Mouse (Mus musculus) forebrain, embryonic 14.5 days (tissue): ENCODE data around the gene Gm10428. TPM values are rescaled to one million over a fixed set of nuclear protein-coding genes. Genes with fewer than 3 reads are reported as not detected.

Experiments used
- ATAC-seq: fragments of 200-750 bp; cut with Nextera tagmentation; 2 replicates; pipeline ENCODE4 v1.8.0; 2017; ENCODE audit warnings: mild to moderate bottlenecking, moderate library complexity
- DNase-seq: peaks from one replicate; pipeline ENCODE4 v3.0.0-alpha.2; 2015; ENCODE audit warnings: low spot score
- H3K27ac ChIP-seq: fragments of 300-500 bp; sonication (generic); 2 replicates; pipeline ENCODE4 v1.5.1; 2014; ENCODE audit warnings: low read depth, mild to moderate bottlenecking, control low read depth, low read length, moderate library complexity
- H3K27me3 ChIP-seq: fragments of 300-500 bp; sonication (generic); replicated peaks from 2 replicates; pipeline ENCODE4 v1.6.1; 2014; ENCODE audit warnings: low read length, control low read depth, mixed read lengths; ENCODE audit not compliant: control insufficient read depth, insufficient read depth
- H3K36me3 ChIP-seq: fragments of 300-500 bp; sonication (generic); 2 replicates; pipeline ENCODE4 v1.6.1; 2014; ENCODE audit warnings: low read length, control low read depth; ENCODE audit not compliant: control insufficient read depth, insufficient read depth
- H3K4me1 ChIP-seq: fragments of 300-500 bp; sonication (generic); 2 replicates; pipeline ENCODE4 v1.6.1; 2014; ENCODE audit warnings: antibody characterized with exemption, low read length, control low read depth; ENCODE audit not compliant: control insufficient read depth, insufficient read depth
- H3K4me2 ChIP-seq: fragments of 300-500 bp; sonication (generic); 2 replicates; pipeline ENCODE4 v1.6.1; 2014; ENCODE audit warnings: mild to moderate bottlenecking, control low read depth, low read length
- H3K4me3 ChIP-seq: fragments of 300-500 bp; sonication (generic); 2 replicates; pipeline ENCODE4 v1.5.1; 2014; ENCODE audit warnings: low read depth, low read length, control low read depth
- H3K9ac ChIP-seq: fragments of 300-500 bp; sonication (generic); 2 replicates; pipeline ENCODE4 v1.6.1; 2014; ENCODE audit warnings: mild to moderate bottlenecking, low read length, control low read depth, moderate library complexity
- H3K9me3 ChIP-seq: fragments of 300-500 bp; sonication (generic); replicated peaks from 2 replicates; pipeline ENCODE4 v1.6.1; 2016; ENCODE audit warnings: low read length, control low read depth, mixed read lengths; ENCODE audit not compliant: control insufficient read depth
- WGBS: fragments of 180-500 bp; shearing (Covaris S2); extraction: QIAGEN DNeasy Blood & Tissue Kit; methylation state at CpG from one replicate; pipeline ENCODE4 v1.1.7; 2014; 5-methylcytosine and 5-hydroxymethylcytosine counted together
- polyA plus RNA-seq: library from polyadenylated mRNA; unstranded; fragments of >200 nt; fragmentation: Nextera tagmentation; extraction: Ambion mirVana; gene quantifications from 2 replicates; pipeline ENCODE4 v1.2.1, GENCODE M21; 2014

The Gm10428 gene
- polyA plus RNA-seq, 1 experiment from 2014 or later: not detected

GRCm38 (mm10) chr11:62757906-62758305 is 5.0 kb downstream of the Gm10428 start:
- no peak overlapping the region for H3K9ac ChIP-seq
- no peak overlapping the region for H3K4me3 ChIP-seq
- no peak for ATAC-seq
- H3K9me3 ChIP-seq: no peaks in the 10 kb centered on the region
- WGBS: 85% methylated on average over 6 of the region's 6 CpGs
- H3K27ac ChIP-seq: no peak overlapping the region
- H3K4me1 ChIP-seq: 0 out of 2 replicates have a peak, but pooled peaks cover 2% of the 10 kb centered on the region
- no peak for DNase-seq
- H3K27me3 ChIP-seq: no peaks in the 10 kb centered on the region
- H3K36me3 ChIP-seq: no peaks in the 10 kb centered on the region
- no peak overlapping the region for H3K4me2 ChIP-seq

- no peaks in the 10 kb centered on the region for H3K36me3 ChIP-seq
- WGBS: 73% methylated on average over 11 of the region's 11 CpGs
- H3K4me2 ChIP-seq: no peak overlapping the region
- 0 out of 2 replicates have a peak, but pooled peaks cover 2% of the 10 kb centered on the region for H3K4me1 ChIP-seq
- no peak overlapping the region for H3K27ac ChIP-seq
- no peaks in the 10 kb centered on the region for H3K27me3 ChIP-seq
- no peak overlapping the region for H3K9ac ChIP-seq
- ATAC-seq: no peak
- no peak for DNase-seq
- H3K9me3 ChIP-seq: no peaks in the 10 kb centered on the region
- no peak overlapping the region for H3K4me3 ChIP-seq
Observed at GRCm38 (mm10) chr11:62758491-62758890, 5.6 kb downstream of the Gm10428 start.

DNA sequence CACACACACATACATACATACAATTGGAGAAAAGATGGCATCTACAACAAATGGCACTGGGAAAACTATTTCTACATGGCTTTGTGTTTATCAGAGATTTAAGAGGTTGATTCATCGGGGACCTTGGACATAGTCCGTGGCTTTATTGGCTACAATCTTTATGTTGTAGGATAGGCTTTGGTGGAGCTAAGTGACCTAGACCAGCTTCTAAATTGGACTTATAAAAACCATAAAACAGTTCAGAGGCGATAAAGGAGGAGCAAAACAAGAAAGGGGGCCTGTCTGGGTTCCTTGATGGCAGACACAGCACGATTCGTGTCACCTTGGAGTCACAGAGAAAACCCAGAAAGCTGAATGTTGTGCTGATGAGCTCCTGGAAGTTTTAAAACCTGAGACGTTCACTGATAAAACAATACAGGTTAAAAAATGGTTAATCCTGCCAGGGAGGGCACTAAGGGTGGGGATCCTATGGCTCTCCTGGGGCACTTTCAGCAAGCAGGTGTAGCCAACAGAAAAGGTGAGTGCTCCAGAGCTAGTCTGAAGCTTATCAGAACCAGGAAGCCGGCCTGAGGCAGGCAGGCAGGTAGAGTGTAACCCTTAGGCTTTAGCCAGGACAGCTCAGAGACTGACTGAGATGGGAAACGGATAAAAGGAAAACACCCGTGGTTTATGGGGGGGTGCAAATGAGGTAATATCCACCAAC is 8.0 kb downstream of the Gm10428 start:
- no peak overlapping the region for H3K4me3 ChIP-seq
- H3K9ac ChIP-seq: no peak overlapping the region
- no peak overlapping the region for H3K4me2 ChIP-seq
- no peak overlapping the region for H3K27ac ChIP-seq
- no peaks in the 10 kb centered on the region for H3K9me3 ChIP-seq
- no peak for DNase-seq
- H3K27me3 ChIP-seq: no peaks in the 10 kb centered on the region
- WGBS: 75% methylated on average over 9 of the region's 9 CpGs
- H3K4me1 ChIP-seq: 0 out of 2 replicates have a peak, but pooled peaks cover 2% of the 10 kb centered on the region
- ATAC-seq: no peak
- H3K36me3 ChIP-seq: no peaks in the 10 kb centered on the region

GRCm38 (mm10) chr11:62776510-62776909 is 23.6 kb downstream of the Gm10428 start:
- Histone ChIP-seq H3K27ac (no peak overlapping the region), H3K36me3 (peaks cover 35% of the 10 kb centered on the region), H3K4me1 (no peaks in the 10 kb centered on the region), H3K27me3 (no peaks in the 10 kb centered on the region), H3K4me2 (no peak overlapping the region), H3K9ac (no peak overlapping the region), H3K4me3 (no peak overlapping the region), H3K9me3 (peaks cover 47% of the 10 kb centered on the region)
- DNase-seq (no peak), ATAC-seq (no peak)
- 95% methylated on average over 7 of the region's 7 CpGs for WGBS

- peak within 1 kb of the TSS; percentile 83 for H3K9ac ChIP-seq
- 0 out of 2 replicates have a peak, but pooled peaks cover 4% of the 10 kb centered on the region for H3K9me3 ChIP-seq
- H3K4me3 ChIP-seq: peak within 1 kb of the TSS; percentile 60
- peak within 1 kb of the TSS; percentile 75 for H3K4me2 ChIP-seq
- DNase-seq: peak; percentile 99
- H3K27me3 ChIP-seq: no peaks in the 10 kb centered on the region
- H3K36me3 ChIP-seq: peaks cover 15% of the 10 kb centered on the region
- 9% methylated on average over 34 of the region's 34 CpGs for WGBS
- peaks cover 5% of the 10 kb centered on the region; the same call in 1 of the 2 replicates for H3K4me1 ChIP-seq
- peak; percentile 97 for ATAC-seq
- peak within 1 kb of the TSS; percentile 66 for H3K27ac ChIP-seq
Observed at GRCm38 (mm10) chr11:62788935-62789616, 36.2 kb downstream of the Gm10428 start, which contains the start of gene Zfp286. Gene Zfp286 (minus strand): TSS chr11:62789462.

GRCm38 (mm10) chr11:62789617-62789936 is 36.7 kb downstream of the Gm10428 start:
- peaks cover 10% of the 10 kb centered on the region for H3K36me3 ChIP-seq
- H3K27me3 ChIP-seq: no peaks in the 10 kb centered on the region
- peaks cover 5% of the 10 kb centered on the region; the same call in 1 of the 2 replicates for H3K4me1 ChIP-seq
- H3K4me2 ChIP-seq: peak overlapping the region; percentile 75
- 58% methylated on average over 3 of the region's 3 CpGs for WGBS
- H3K9ac ChIP-seq: peak overlapping the region; percentile 83
- peak overlapping the region; percentile 60 for H3K4me3 ChIP-seq
- H3K27ac ChIP-seq: peak overlapping the region; percentile 66
- H3K9me3 ChIP-seq: no peaks in the 10 kb centered on the region
- ATAC-seq (no peak), DNase-seq (no peak)

Other genes starting within 250 kb of the Gm10428 start
- gene Cenpv, start 213.8 kb upstream of the Gm10428 start, polyA plus RNA-seq: 99.4 and 112 TPM in 2 replicates
- gene Ubb, start 201.9 kb upstream of the Gm10428 start, polyA plus RNA-seq: 5,294 and 5,616 TPM in 2 replicates
- gene Trpv2, start 178.6 kb upstream of the Gm10428 start, polyA plus RNA-seq: 13.2 and 17.0 TPM in 2 replicates
- 9.6 and 9.9 TPM in 2 replicates for gene Lrrc75a, start 104.6 kb upstream of the Gm10428 start, polyA plus RNA-seq
- gene Mmgt2, start 104.4 kb upstream of the Gm10428 start, polyA plus RNA-seq: 27.4 and 29.7 TPM in 2 replicates
- 15.3 and 20.8 TPM in 2 replicates for gene Zfp287, start 21.2 kb upstream of the Gm10428 start, polyA plus RNA-seq
- gene Zfp286, start 36.4 kb downstream of the Gm10428 start, polyA plus RNA-seq: 33.6 and 37.5 TPM in 2 replicates
- gene Trim16, start 67.1 kb downstream of the Gm10428 start, polyA plus RNA-seq: 2.7 and 4.1 TPM in 2 replicates
- gene Fbxw10, start 94.0 kb downstream of the Gm10428 start, polyA plus RNA-seq: 0.20 and 0.21 TPM in 2 replicates
- 55.7 and 61.1 TPM in 2 replicates for gene Tvp23b, start 126.4 kb downstream of the Gm10428 start, polyA plus RNA-seq
- not detected in 2 replicates for gene Cdrt4, start 198.1 kb downstream of the Gm10428 start, polyA plus RNA-seq